7 mouse cellular contexts compared by ENCODE assay signal in genomic region chr6:145481938-145482337, GRCm38 (mm10).
A peak's percentile ranks its signal among the peaks of the same experiment; 100 is the strongest.
DNase-seq lines count a peak whose midpoint lies in the region; ATAC-seq and TF ChIP-seq lines count a peak whose summit lies in the region.

No protein-coding gene starts in this region.

- peak; percentile 9 for DNase-seq in urinary bladder, postnatal 25 days (ENCODE audit: low spot score)
- no peak for DNase-seq in urinary bladder, adult 18-20 months (ENCODE audit: low spot score in 2 of 2)
- peak; percentile 36 to 39 for DNase-seq in heart, adult 18-20 months
- DNase-seq in adrenal gland, adult 8-10 months, result no peak

- H3K9ac ChIP-seq in intestine, postnatal 0 days (ENCODE audit: low read depth, low read length), result no peak overlapping the region
- H3K9ac ChIP-seq in neural tube, embryonic 14.5 days (replicated peaks; ENCODE audit: low read depth, low read length), result no peak overlapping the region

- no peaks in the 10 kb centered on the region for H3K9me3 ChIP-seq in intestine, postnatal 0 days (ENCODE audit: control insufficient read depth)
- H3K9me3 ChIP-seq in neural tube, embryonic 14.5 days (ENCODE audit: control insufficient read depth, low read length), result no peaks in the 10 kb centered on the region

- TF ChIP-seq CTCF in intestine, postnatal 0 days (IDR thresholded peaks at IDR 0.05; ENCODE audit: low read depth), result no peak

- H3K4me3 ChIP-seq in intestine, postnatal 0 days (ENCODE audit: low read depth, low read length), result no peak overlapping the region
- no peak overlapping the region for H3K4me3 ChIP-seq in neural tube, embryonic 14.5 days (ENCODE audit: low read depth, low read length)

- ATAC-seq in intestine, postnatal 0 days, result peak; percentile 49; the same call in 1 of the 2 replicates
- ATAC-seq in neural tube, embryonic 14.5 days (ENCODE audit: low read depth), result peak; percentile 69; the same call in 1 of the 2 replicates
- ATAC-seq in frontal cortex, adult (ENCODE audit: low TSS enrichment), result no peak

- H3K27me3 ChIP-seq in intestine, postnatal 0 days (replicated peaks; ENCODE audit: control insufficient read depth, insufficient read depth, low read length), result no peaks in the 10 kb centered on the region
- no peaks in the 10 kb centered on the region for H3K27me3 ChIP-seq in neural tube, embryonic 14.5 days (ENCODE audit: control insufficient read depth, insufficient read depth, low read length)

- H3K4me1 ChIP-seq in intestine, postnatal 0 days (replicated peaks; ENCODE audit: control insufficient read depth, insufficient read depth, low read length), result no peaks in the 10 kb centered on the region
- peaks cover 8% of the 10 kb centered on the region; the same call in 1 of the 2 replicates for H3K4me1 ChIP-seq in neural tube, embryonic 14.5 days (ENCODE audit: control insufficient read depth, insufficient read depth, low read length)

- no peak overlapping the region for H3K27ac ChIP-seq in intestine, postnatal 0 days (ENCODE audit: low read depth, low read length)
- no peak overlapping the region for H3K27ac ChIP-seq in neural tube, embryonic 14.5 days (ENCODE audit: low read depth, low read length)

- no peaks in the 10 kb centered on the region for H3K36me3 ChIP-seq in intestine, postnatal 0 days (ENCODE audit: control insufficient read depth, insufficient read depth)
- H3K36me3 ChIP-seq in neural tube, embryonic 14.5 days (ENCODE audit: control insufficient read depth, insufficient read depth, low read length), result no peaks in the 10 kb centered on the region

- H3K4me2 ChIP-seq in intestine, postnatal 0 days (replicated peaks; ENCODE audit: low read depth), result no peak overlapping the region
- no peak overlapping the region for H3K4me2 ChIP-seq in neural tube, embryonic 14.5 days (ENCODE audit: low read depth, low read length)

- WGBS in intestine, postnatal 0 days, result 58% methylated on average over 15 of the region's 15 CpGs
- WGBS in neural tube, embryonic 14.5 days, result 42% methylated on average over 15 of the region's 15 CpGs

Comparison
In these comparisons a context has a peak if more than half of its experiments do, and no peak if none do; other contexts are left out.
1. DNase-seq: peak in urinary bladder, postnatal 25 days (single experiment) and heart, adult 18-20 months (2 of 2); none in urinary bladder, adult 18-20 months (0 of 2) and adrenal gland, adult 8-10 months (single experiment).